Mouse (Mus musculus) forebrain, embryonic 14.5 days (tissue): ENCODE measurements at regions not wholly inside any gene's neighbourhood (a gene's known extent, or its start where the extent isn't known, plus 50 kb on each side); places are given as distances from the start of the nearest gene placed in this dataset.

ENCODE experiments used
- ATAC-seq: fragments of 200-750 bp; cut with Nextera tagmentation; 2 replicates; pipeline ENCODE4 v1.8.0; 2017; ENCODE audit warnings: mild to moderate bottlenecking, moderate library complexity
- DNase-seq: peaks from one replicate; pipeline ENCODE4 v3.0.0-alpha.2; 2015; ENCODE audit warnings: low spot score
- H3K27ac ChIP-seq: fragments of 300-500 bp; sonication (generic); 2 replicates; pipeline ENCODE4 v1.5.1; 2014; ENCODE audit warnings: low read depth, mild to moderate bottlenecking, control low read depth, low read length, moderate library complexity
- H3K27me3 ChIP-seq: fragments of 300-500 bp; sonication (generic); replicated peaks from 2 replicates; pipeline ENCODE4 v1.6.1; 2014; ENCODE audit warnings: low read length, control low read depth, mixed read lengths; ENCODE audit not compliant: control insufficient read depth, insufficient read depth
- H3K36me3 ChIP-seq: fragments of 300-500 bp; sonication (generic); 2 replicates; pipeline ENCODE4 v1.6.1; 2014; ENCODE audit warnings: low read length, control low read depth; ENCODE audit not compliant: control insufficient read depth, insufficient read depth
- H3K4me1 ChIP-seq: fragments of 300-500 bp; sonication (generic); 2 replicates; pipeline ENCODE4 v1.6.1; 2014; ENCODE audit warnings: antibody characterized with exemption, low read length, control low read depth; ENCODE audit not compliant: control insufficient read depth, insufficient read depth
- H3K4me2 ChIP-seq: fragments of 300-500 bp; sonication (generic); 2 replicates; pipeline ENCODE4 v1.6.1; 2014; ENCODE audit warnings: mild to moderate bottlenecking, control low read depth, low read length
- H3K4me3 ChIP-seq: fragments of 300-500 bp; sonication (generic); 2 replicates; pipeline ENCODE4 v1.5.1; 2014; ENCODE audit warnings: low read depth, low read length, control low read depth
- H3K9ac ChIP-seq: fragments of 300-500 bp; sonication (generic); 2 replicates; pipeline ENCODE4 v1.6.1; 2014; ENCODE audit warnings: mild to moderate bottlenecking, low read length, control low read depth, moderate library complexity
- H3K9me3 ChIP-seq: fragments of 300-500 bp; sonication (generic); replicated peaks from 2 replicates; pipeline ENCODE4 v1.6.1; 2016; ENCODE audit warnings: low read length, control low read depth, mixed read lengths; ENCODE audit not compliant: control insufficient read depth
- WGBS: fragments of 180-500 bp; shearing (Covaris S2); extraction: QIAGEN DNeasy Blood & Tissue Kit; methylation state at CpG from one replicate; pipeline ENCODE4 v1.1.7; 2014; 5-methylcytosine and 5-hydroxymethylcytosine counted together

DNA sequence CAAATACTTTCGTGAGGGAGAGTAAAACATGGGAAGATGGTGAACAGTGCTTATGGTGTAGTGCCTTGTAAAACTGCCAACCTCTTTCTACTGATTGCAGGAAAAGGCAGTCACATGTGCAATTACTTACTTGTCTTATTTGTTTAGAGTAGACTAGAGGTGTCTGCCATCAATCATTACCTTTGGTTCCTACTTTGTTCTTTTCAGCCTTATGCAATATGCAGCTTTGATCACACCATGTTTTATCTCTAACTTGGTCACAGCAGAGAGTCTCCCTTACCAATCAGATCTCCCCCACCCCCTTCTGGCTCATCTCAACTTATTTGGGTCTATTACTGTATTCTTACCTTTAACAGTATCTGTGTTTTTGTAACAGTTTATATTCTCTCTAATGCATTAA lies 1043.2 kb downstream of the Car8 start:
- no peak overlapping the region for H3K4me2 ChIP-seq
- no peak overlapping the region for H3K9ac ChIP-seq
- H3K27me3 ChIP-seq, result no peaks in the 10 kb centered on the region
- H3K4me3 ChIP-seq, result no peak overlapping the region
- no peaks in the 10 kb centered on the region for H3K9me3 ChIP-seq
- 89% methylated on average over 1 of the region's 1 CpGs for WGBS
- no peaks in the 10 kb centered on the region for H3K36me3 ChIP-seq
- no peaks in the 10 kb centered on the region for H3K4me1 ChIP-seq
- no peak overlapping the region for H3K27ac ChIP-seq
- DNase-seq (no peak), ATAC-seq (no peak)

GRCm38 (mm10) chr4:7191912-7192311 lies 1046.9 kb downstream of the Car8 start:
- Histone ChIP-seq H3K9ac (no peak overlapping the region), H3K4me2 (no peak overlapping the region), H3K27me3 (no peaks in the 10 kb centered on the region), H3K4me1 (no peaks in the 10 kb centered on the region), H3K27ac (no peak overlapping the region), H3K9me3 (no peaks in the 10 kb centered on the region), H3K4me3 (no peak overlapping the region), H3K36me3 (no peaks in the 10 kb centered on the region)
- 64% methylated on average over 3 of the region's 3 CpGs for WGBS
- DNase-seq, result peak; percentile 72
- peak; percentile 41; the same call in 1 of the 2 replicates for ATAC-seq

GRCm38 (mm10) chr4:7191228-7191627 lies 1047.6 kb downstream of the Car8 start:
- H3K4me1 ChIP-seq, result no peaks in the 10 kb centered on the region
- no peaks in the 10 kb centered on the region for H3K36me3 ChIP-seq
- DNase-seq (peak; percentile 69), ATAC-seq (peak; percentile 89)
- H3K9me3 ChIP-seq, result no peaks in the 10 kb centered on the region
- no peak overlapping the region for H3K9ac ChIP-seq
- H3K27me3 ChIP-seq, result no peaks in the 10 kb centered on the region
- H3K4me2 ChIP-seq, result no peak overlapping the region
- H3K27ac ChIP-seq, result no peak overlapping the region
- 62% methylated on average over 3 of the region's 3 CpGs for WGBS
- no peak overlapping the region for H3K4me3 ChIP-seq

DNA sequence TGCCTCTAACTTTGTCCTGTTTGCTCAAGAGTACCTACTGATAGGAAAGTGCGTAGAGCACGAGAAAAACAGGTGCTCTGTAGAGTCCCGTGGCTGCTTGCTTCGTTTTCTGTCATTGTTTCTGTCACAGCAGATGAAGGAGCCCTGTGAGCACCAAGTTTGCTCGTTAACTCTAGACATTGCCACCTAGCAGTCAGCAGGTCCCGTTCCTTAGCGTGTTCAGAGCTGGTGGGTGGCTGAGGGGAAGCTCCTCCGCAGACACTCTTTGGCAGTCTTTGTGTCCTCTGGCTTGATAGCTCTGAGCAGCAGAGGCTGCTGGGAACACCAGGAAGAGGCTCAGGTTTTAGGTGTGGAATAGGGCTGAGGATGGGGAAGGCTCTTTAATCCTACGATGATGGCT lies 1063.8 kb downstream of the Car8 start:
- ATAC-seq (no peak), DNase-seq (no peak)
- no peak overlapping the region for H3K4me3 ChIP-seq
- H3K4me1 ChIP-seq, result no peaks in the 10 kb centered on the region
- H3K4me2 ChIP-seq, result no peak overlapping the region
- WGBS, result 61% methylated on average over 9 of the region's 9 CpGs
- H3K9me3 ChIP-seq, result no peaks in the 10 kb centered on the region
- no peaks in the 10 kb centered on the region for H3K36me3 ChIP-seq
- no peak overlapping the region for H3K9ac ChIP-seq
- no peaks in the 10 kb centered on the region for H3K27me3 ChIP-seq
- no peak overlapping the region for H3K27ac ChIP-seq

DNA sequence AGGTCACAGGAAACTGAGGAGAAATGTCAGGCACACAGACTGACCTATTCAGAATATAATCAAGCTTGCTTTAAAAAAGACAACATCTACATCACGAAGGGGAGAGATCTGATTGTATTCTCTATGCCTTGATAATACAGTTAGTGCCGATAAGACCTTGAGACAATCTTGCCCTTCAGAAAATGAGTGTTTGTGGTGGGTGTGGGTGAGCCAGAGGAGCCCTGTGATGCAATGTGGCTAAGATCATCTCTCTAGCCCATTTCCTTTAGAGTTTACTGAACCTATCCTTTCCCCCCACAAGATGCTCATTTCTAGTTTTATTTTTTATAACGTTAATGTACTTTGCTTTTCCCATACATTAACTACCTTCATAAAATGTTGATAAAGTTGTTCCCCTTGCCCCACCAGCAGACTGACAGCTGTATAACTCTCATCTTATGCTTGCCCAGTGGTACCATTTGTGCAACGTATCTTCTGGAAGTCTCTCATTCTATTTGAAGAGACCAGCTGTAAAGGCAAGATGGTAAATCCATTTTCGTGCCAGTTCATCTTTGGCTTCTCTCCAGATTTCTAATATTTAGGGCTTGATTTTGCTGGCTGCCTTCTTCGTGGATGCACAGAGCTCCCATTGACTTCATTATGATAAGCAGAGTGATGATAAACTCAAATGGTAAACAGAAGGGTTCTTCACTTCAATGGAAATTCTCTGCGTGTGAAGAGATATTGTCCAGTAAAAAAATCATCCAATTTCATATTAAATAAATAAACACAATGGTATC lies 1066.1 kb downstream of the Car8 start:
- peak; percentile 40; the same call in 1 of the 2 replicates for ATAC-seq
- H3K4me1 ChIP-seq, result no peaks in the 10 kb centered on the region
- 80% methylated on average over 7 of the region's 7 CpGs for WGBS
- H3K27me3 ChIP-seq, result no peaks in the 10 kb centered on the region
- no peaks in the 10 kb centered on the region for H3K36me3 ChIP-seq
- no peaks in the 10 kb centered on the region for H3K9me3 ChIP-seq
- H3K27ac ChIP-seq, result no peak overlapping the region
- DNase-seq, result peak; percentile 70
- no peak overlapping the region for H3K9ac ChIP-seq
- H3K4me3 ChIP-seq, result no peak overlapping the region
- no peak overlapping the region for H3K4me2 ChIP-seq

GRCm38 (mm10) chr4:7171637-7172417 lies 1067.0 kb downstream of the Car8 start:
- Histone ChIP-seq H3K4me2 (no peak overlapping the region), H3K27ac (no peak overlapping the region), H3K27me3 (no peaks in the 10 kb centered on the region), H3K4me3 (no peak overlapping the region), H3K9ac (no peak overlapping the region), H3K4me1 (no peaks in the 10 kb centered on the region), H3K9me3 (no peaks in the 10 kb centered on the region), H3K36me3 (no peaks in the 10 kb centered on the region)
- no peak for DNase-seq
- ATAC-seq, result no peak
- WGBS, result 77% methylated on average over 4 of the region's 4 CpGs

DNA sequence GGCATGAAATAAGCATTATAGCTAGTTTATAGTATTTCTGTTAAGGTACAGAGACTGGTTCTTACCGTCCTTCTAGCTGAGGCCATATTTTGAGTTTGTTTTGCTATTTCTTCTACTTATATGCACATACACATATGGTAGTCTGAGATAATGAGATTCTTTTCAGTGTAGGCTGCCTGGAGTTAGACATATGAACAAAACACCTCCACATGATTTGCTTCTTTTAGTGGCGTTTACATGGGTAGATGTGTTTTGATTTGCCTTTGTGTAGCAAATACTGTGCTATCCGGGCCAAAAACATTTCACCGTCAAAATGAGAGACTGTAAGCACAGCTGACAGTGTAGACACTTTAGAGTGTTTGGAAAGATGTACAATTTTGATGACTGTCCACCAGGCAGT lies 1077.4 kb downstream of the Car8 start:
- H3K27me3 ChIP-seq, result no peaks in the 10 kb centered on the region
- H3K9ac ChIP-seq, result no peak overlapping the region
- H3K9me3 ChIP-seq, result no peaks in the 10 kb centered on the region
- ATAC-seq, result peak; percentile 62; the same call in 1 of the 2 replicates
- no peaks in the 10 kb centered on the region for H3K4me1 ChIP-seq
- DNase-seq, result peak; percentile 42
- no peaks in the 10 kb centered on the region for H3K36me3 ChIP-seq
- no peak overlapping the region for H3K4me3 ChIP-seq
- WGBS, result 66% methylated on average over 4 of the region's 4 CpGs
- H3K27ac ChIP-seq, result no peak overlapping the region
- H3K4me2 ChIP-seq, result no peak overlapping the region

DNA sequence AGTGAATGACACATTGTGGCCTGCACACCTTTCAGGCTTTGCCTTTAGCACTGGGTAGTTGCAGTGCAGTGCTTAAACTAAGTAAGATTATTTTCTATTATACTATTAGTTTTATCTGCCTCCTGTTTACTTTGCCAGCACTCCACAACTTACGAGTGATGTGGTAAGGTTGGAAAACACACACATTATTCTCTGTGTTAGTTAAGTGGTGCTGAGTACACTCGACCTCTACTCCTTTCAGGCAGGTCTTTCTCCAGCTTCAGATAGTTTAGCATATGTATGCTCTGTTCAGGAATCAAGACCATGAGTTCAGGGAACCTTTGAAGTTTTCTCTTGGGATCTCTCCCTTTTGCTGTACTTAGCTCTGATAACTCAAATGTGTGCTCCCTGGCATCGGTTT lies 1081.0 kb downstream of the Car8 start:
- DNase-seq (no peak), ATAC-seq (no peak)
- WGBS, result 81% methylated on average over 3 of the region's 3 CpGs

DNA sequence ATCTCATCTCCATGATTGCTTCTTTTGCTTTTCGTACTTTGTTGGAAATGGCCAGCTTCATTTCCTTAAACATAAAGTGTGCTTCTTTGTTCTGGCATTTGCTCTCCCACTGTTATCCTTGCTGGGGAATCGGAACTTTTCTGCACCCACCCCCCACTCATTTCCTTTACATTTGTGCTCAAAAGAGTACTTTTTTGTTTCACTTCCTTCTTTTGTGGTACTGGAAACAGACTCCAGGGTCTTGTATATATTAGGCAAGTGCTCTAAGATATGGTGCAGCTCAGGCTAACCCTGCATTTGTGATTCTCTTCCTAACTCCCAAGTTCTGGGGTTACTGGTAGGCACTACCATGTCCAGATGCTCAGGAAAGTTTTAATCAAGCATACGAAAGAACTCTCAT lies 1084.6 kb downstream of the Car8 start:
- H3K9ac ChIP-seq, result no peak overlapping the region
- no peak for DNase-seq
- no peaks in the 10 kb centered on the region for H3K9me3 ChIP-seq
- 48% methylated on average over 3 of the region's 3 CpGs for WGBS
- no peaks in the 10 kb centered on the region for H3K4me1 ChIP-seq
- H3K36me3 ChIP-seq, result no peaks in the 10 kb centered on the region
- H3K4me2 ChIP-seq, result no peak overlapping the region
- no peak for ATAC-seq
- H3K27ac ChIP-seq, result no peak overlapping the region
- no peak overlapping the region for H3K4me3 ChIP-seq
- no peaks in the 10 kb centered on the region for H3K27me3 ChIP-seq

More for the DNA sequence above, 1081.0 kb downstream of the Car8 start:
- H3K27me3 ChIP-seq, result no peaks in the 10 kb centered on the region
- H3K9me3 ChIP-seq, result no peaks in the 10 kb centered on the region
- H3K4me2 ChIP-seq, result no peak overlapping the region
- no peak overlapping the region for H3K27ac ChIP-seq
- H3K4me1 ChIP-seq, result no peaks in the 10 kb centered on the region
- H3K4me3 ChIP-seq, result no peak overlapping the region
- no peaks in the 10 kb centered on the region for H3K36me3 ChIP-seq
- H3K9ac ChIP-seq, result no peak overlapping the region
